Mouse (Mus musculus) bone marrow macrophage, adult 2 months (primary cell): Measurements from ENCODE around the gene Chst8. TPM values are rescaled to one million over a fixed set of nuclear protein-coding genes. Genes with fewer than 3 reads are reported as not detected.
A peak's percentile ranks its signal among the peaks of the same experiment; 100 is the strongest.

Experiments
- H3K27ac ChIP-seq: 2 replicates; pipeline ENCODE4 v1.5.1; 2012; ENCODE audit warnings: low read depth, low read length; ENCODE audit not compliant: insufficient read depth
- H3K4me1 ChIP-seq: 2 replicates; pipeline ENCODE4 v1.6.1; 2012; ENCODE audit warnings: low read length; ENCODE audit not compliant: control insufficient read depth, insufficient read depth
- H3K4me3 ChIP-seq: 2 replicates; pipeline ENCODE4 v1.5.1; 2012; ENCODE audit warnings: mild to moderate bottlenecking, low read length, moderate library complexity; ENCODE audit not compliant: insufficient read depth
- CTCF ChIP-seq: IDR thresholded peaks from 2 replicates; pipeline ENCODE4 v1.5.1; 2012; ENCODE audit warnings: low read depth, mild to moderate bottlenecking, low read length, moderate library complexity
- POLR2A ChIP-seq: IDR thresholded peaks from 2 replicates; pipeline ENCODE4 v1.6.1; 2012; ENCODE audit warnings: mild to moderate bottlenecking, low read depth, low read length, borderline replicate concordance
- polyA plus RNA-seq: library from polyadenylated mRNA; stranded (reverse); fragments of >200 nt; gene quantifications from 2 replicates; pipeline ENCODE4 v1.2.4, GENCODE M21; 2012; ENCODE audit not compliant: missing spikeins, insufficient read depth, insufficient read length

The Chst8 gene
- polyA plus RNA-seq, 1 experiment, result not detected

DNA sequence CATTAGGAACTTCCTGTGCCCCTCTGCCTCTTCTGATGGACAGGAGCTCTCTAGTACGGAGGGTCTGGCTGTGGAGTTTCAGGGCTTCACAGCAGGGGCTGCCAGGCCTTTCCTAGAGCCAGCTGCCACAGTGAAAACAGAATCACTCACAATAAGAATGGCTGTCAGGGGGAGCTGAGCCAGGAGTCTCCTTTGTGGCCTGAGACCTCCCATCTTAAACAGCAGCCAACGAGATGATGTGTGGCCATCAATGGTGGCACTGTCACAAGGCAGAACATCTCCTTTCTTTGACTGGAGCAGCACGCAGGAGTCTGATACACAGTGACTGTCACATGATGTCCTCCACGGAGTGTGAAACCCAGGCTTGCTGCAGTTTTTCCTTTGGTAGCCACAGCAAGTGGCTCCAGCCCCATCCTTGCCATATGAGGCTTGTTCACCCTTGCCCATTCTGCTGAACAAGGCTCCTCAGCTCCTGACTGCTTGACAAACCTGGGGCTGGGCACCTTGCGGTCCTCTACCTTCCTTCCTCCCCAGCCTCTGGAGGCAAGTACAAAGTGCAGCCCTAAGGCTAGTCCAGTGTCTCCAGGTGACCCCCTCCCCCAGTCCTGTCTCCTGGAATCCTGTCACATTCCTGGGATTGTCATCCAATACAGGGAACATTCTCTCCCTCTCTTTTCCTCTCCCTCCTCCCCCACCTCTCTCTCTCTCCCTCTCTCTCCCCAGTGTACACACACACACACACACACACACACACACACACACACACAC is 91.4 kb downstream of the Chst8 start:
- Histone ChIP-seq H3K27ac (no peak overlapping the region), H3K4me1 (no peaks in the 10 kb centered on the region), H3K4me3 (no peak overlapping the region)
- TF ChIP-seq CTCF (no peak), POLR2A (no peak)

GRCm38 (mm10) chr7:34719599-34719998 is 92.9 kb downstream of the Chst8 start:
- H3K4me3 ChIP-seq, result no peak overlapping the region
- TF ChIP-seq CTCF, result peak; percentile 74
- TF ChIP-seq POLR2A, result no peak
- no peak overlapping the region for H3K27ac ChIP-seq
- no peaks in the 10 kb centered on the region for H3K4me1 ChIP-seq

GRCm38 (mm10) chr7:34718651-34719050 is 93.9 kb downstream of the Chst8 start:
- Histone ChIP-seq H3K4me1 (no peaks in the 10 kb centered on the region), H3K27ac (no peak overlapping the region), H3K4me3 (no peak overlapping the region)
- TF ChIP-seq POLR2A (no peak), CTCF (no peak)

DNA sequence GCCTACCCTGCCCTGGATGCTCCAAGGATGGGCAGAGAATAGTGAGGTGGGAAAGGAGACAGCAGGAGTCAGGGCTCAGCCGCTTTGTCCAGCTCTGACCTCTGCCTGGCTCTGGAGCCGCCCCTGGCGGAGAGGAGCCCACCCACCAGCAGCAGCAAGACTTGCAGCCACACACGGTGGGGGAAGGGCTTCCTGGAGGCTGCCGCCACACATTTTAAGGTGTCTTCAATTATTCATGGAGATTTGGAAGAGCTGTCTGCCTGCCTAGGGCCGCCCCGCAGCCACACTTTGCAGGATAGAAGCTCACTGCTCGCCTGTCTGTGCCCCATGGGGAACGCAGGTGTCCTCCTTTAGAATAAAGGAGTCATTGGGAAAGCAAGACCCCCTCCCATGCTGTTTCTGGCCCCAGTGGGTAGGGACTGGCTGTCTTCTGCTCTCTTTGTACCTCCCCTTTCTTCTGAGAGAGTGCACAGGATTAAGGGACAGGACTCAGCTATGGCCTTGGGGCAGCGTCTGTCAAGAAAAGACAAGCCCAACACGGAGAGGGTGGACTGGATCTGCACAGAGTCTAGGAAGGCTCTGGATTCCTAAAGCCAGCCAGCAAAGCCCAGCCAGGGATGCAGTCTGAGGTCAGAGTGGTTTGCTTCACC is 95.2 kb downstream of the Chst8 start:
- no peak overlapping the region for H3K27ac ChIP-seq
- no peak overlapping the region for H3K4me3 ChIP-seq
- no peak for TF ChIP-seq CTCF
- no peak for TF ChIP-seq POLR2A
- H3K4me1 ChIP-seq, result no peaks in the 10 kb centered on the region

DNA sequence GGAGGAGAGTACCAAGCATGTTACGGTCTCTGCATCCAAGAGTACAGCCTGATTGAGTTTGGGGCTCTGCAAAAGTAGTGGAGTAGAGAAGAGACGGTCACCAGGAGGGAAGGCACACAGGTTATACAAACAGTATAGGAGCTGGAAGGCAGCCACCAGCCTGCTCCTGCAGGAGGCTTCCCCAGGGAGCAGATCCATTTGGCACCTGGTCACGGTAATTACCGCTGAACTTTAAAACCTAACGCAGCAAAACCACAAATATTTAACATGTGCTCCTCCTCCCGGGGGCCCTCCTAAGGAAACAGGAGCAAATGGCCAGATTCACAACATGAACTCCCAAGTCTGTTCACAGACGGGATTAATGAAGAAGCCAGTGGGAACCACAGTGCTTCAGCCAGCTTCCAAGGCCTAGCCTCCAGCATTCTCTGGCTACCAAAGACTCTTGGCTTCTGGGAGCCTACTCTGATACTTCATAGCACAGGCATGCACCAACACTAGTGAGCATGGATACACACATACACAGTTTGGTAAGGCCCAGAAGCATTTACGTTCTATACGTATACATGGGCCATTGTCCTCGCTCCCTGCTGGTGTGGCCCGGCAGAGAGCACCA is 97.6 kb downstream of the Chst8 start:
- TF ChIP-seq CTCF (no peak), POLR2A (no peak)
- Histone ChIP-seq H3K27ac (no peak overlapping the region), H3K4me3 (no peak overlapping the region), H3K4me1 (no peaks in the 10 kb centered on the region)

DNA sequence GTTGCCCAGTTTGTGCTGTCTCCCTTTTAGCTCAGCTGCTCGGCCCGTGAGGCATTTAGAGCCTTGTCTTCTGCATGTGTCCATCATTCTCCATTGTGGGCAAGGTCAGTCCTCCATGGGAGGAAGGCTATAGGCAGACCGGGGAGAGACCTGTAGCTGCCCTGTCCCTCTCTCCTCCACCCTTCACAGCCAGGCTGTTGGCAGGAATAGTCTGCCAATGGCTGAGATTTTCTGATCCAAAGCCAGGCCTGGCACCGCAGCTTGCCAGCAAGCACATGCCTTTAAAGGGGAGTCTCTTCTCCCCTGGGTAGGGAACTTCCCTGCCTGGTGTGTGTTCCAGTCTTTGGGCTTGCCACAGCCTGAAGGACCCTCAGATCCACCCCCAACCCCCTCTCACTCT is 103.4 kb downstream of the Chst8 start:
- H3K4me1 ChIP-seq, result no peaks in the 10 kb centered on the region
- H3K4me3 ChIP-seq, result no peak overlapping the region
- H3K27ac ChIP-seq, result no peak overlapping the region
- TF ChIP-seq CTCF (no peak), POLR2A (no peak)

- no peak overlapping the region for H3K27ac ChIP-seq
- no peak for TF ChIP-seq POLR2A
- TF ChIP-seq CTCF, result no peak
Measured at GRCm38 (mm10) chr7:34704401-34704800, 108.1 kb downstream of the Chst8 start.

DNA sequence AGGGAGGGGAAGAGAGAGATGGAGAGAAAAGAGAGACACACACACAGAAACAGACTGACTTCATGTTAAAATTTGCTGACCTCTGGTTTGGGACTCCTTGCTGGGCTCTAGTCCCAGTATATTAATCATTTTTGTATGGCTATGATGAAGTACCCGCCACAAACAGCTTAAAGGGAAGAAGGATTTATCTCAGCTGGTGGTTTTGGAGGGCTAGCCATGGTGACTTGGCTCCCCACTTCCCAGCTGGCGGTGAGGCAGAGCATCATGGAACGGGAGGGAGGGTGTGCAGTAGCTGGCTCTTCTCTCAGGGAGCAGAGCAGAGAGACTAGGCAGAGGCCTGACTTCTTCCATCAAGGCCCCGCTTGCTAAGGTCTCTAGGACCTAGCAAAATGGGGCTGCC is 109.1 kb downstream of the Chst8 start:
- no peak for TF ChIP-seq CTCF
- TF ChIP-seq POLR2A, result no peak
- Histone ChIP-seq H3K4me3 (no peak overlapping the region), H3K27ac (no peak overlapping the region), H3K4me1 (no peaks in the 10 kb centered on the region)

More at GRCm38 (mm10) chr7:34704401-34704800, 108.1 kb downstream of the Chst8 start:
- H3K4me3 ChIP-seq, result no peak overlapping the region
- H3K4me1 ChIP-seq, result no peaks in the 10 kb centered on the region

DNA sequence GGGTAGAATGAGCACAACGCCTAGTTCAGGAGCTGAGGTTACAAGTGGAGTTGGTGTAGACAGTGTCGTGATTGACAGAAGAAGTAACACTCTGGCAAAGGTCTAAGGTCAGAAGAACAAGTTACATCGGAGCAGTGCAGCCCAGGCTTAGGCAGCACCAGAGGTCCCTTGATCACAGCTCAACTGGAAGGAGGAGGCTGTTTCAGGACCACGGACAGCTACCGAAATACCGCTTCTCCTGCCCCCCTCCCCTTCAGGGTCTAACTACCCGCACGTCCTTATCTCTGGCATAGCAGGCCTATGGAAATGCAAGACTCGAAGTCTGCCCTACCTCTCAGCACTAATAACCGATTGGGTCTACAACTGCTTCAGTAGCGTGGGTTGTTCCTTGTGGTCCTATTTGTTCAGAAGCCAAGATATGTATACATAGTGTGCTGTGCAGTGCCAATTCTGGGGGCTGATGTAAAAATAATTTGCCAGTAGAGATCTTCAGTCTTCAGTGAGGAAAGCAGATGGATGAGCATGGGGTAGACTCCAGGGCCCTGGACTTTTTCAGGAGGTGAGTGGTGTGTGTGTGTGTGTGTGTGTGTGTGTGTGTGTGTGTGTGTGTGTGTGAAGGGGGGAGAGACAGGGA is 109.7 kb downstream of the Chst8 start:
- TF ChIP-seq CTCF (no peak), POLR2A (no peak)
- no peak overlapping the region for H3K4me3 ChIP-seq
- no peak overlapping the region for H3K27ac ChIP-seq
- H3K4me1 ChIP-seq, result no peaks in the 10 kb centered on the region

GRCm38 (mm10) chr7:34699888-34700287 is 112.6 kb downstream of the Chst8 start:
- Histone ChIP-seq H3K4me3 (no peak overlapping the region), H3K27ac (no peak overlapping the region), H3K4me1 (no peaks in the 10 kb centered on the region)
- TF ChIP-seq POLR2A (no peak), CTCF (no peak)
